Mouse (Mus musculus) urinary bladder, postnatal 10 days (tissue): ENCODE data around the gene Olfr1411.

Experiments used
- DNase-seq: peaks from one replicate; pipeline ENCODE4 v3.0.0; 2022; ENCODE audit warnings: low spot score

Olfr1411 gene

DNA sequence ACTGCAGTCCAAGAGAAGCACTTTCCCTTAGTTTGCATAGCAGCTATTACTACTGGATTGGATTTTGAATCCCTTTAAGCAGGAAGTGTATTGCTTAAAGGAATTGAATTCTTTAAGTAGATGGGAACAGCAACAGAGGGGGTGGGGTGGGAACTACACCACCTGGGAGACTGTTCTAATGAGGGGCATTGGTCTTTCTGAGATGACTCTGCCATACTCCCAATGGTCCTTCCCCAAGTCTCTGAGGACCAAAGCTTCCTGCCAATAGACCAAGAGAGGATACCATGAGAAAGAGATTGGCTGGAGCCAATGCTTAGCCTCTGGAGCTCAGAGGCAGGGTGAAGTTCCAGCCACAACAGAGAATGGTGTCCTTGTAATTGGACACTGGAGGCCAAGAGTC, at the start of gene Olfr1411:
Gene Olfr1411, plus strand, starts transcription at position 301 of the 400 bp plus-strand sequence.
- DNase-seq = no peak

DNA sequence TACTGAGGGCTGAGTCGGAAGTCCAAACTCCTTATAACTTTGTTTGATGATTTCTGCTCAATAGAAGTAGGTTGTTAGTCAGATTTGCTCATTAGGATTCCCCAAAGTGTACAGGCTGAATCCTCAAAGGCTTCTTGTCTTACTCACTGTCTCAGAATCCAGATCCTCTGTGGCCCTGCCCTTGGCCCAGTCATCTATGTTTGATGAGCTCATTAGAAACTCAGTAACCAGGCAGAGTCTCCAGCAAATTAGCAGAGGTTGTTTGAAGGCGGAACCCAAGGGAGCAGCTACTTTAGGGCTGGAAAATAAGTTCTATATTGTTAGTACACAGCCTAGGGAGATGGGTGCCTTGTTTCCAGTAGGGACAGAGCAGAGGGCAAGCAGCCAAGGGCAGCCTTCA, 48.3 kb upstream of the Olfr1411 start:
- DNase-seq = no peak

DNA sequence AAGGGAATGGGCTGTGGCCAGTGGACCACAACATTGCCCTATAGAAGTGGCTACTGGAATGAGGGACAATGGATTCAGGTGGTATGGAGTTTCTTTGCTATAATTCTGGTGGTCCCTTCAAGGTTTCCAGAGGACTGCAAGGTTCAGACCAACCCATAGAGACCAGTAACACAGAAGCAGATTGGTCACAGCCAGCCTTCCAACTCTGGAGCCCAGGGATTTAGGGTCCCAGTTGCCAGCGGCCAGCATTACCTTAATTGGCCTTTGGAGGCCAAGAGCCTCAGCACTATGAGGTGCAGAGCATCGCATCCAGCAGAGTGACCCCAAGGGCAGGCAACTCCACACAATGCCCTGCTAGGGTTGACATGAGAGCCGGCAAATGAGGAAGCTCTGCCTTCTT, 23.2 kb upstream of the Olfr1411 start, which contains the start of gene Olfr1413:
Gene Olfr1413, plus strand, starts transcription at position 301 of the 400 bp plus-strand sequence.
- DNase-seq = no peak

- no peak for DNase-seq
Measured at GRCm38 (mm10) chr1:92585479-92585878, 8.7 kb upstream of the Olfr1411 start, which contains the start of gene Olfr1412. TSS of gene Olfr1412 (plus strand) at chr1:92585779.

DNA sequence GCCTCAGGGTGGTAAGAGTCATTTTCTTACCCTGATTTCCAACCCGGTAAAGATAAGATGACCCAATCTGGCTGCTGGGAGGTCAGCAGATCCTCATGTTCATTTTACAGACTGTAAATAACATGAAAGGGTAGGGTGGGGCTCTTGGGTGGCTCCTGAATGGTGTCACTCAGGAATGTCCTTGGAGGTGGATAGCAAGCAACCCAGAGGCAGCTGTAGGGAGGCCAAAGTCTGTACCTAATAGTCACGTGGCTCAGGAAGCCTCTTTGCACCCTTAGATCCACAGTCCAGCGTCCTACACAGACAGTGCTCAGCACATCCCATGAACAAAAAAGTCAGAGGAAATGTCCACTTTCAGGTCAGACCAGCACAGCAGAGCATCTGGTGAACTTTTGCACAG, 1.8 kb downstream of the Olfr1411 start:
- DNase-seq = no peak

- DNase-seq = no peak
Measured at GRCm38 (mm10) chr1:92605482-92605881, 11.3 kb downstream of the Olfr1411 start, which contains the start of gene Olfr1410. TSS of gene Olfr1410 (plus strand) at chr1:92605782.

DNA sequence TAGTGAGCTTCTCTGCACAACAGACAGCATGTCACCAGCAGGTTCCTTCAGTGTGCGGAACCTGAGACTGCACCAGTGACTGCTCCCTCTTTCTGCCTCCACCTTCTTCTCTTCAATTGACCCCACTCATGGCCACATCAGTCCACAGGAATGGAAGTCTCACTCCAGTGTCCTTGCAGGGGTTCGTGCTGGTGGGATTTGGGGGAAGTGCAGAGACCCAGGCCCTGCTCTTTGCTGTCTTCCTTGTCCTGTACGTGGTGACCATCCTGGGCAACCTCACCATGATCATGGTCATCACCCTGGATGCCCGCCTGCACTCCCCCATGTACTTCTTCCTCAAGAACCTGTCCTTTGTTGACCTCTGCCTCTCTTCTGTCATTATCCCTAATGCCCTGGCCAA, 13.5 kb downstream of the Olfr1411 start:
- DNase-seq = no peak

- DNase-seq = no peak
Measured at GRCm38 (mm10) chr1:92611008-92611407, 16.8 kb downstream of the Olfr1411 start.

- no peak for DNase-seq
Measured at GRCm38 (mm10) chr1:92613175-92613574, 19.0 kb downstream of the Olfr1411 start.

- no peak for DNase-seq
Measured at GRCm38 (mm10) chr1:92614516-92614915, 20.3 kb downstream of the Olfr1411 start.

DNA sequence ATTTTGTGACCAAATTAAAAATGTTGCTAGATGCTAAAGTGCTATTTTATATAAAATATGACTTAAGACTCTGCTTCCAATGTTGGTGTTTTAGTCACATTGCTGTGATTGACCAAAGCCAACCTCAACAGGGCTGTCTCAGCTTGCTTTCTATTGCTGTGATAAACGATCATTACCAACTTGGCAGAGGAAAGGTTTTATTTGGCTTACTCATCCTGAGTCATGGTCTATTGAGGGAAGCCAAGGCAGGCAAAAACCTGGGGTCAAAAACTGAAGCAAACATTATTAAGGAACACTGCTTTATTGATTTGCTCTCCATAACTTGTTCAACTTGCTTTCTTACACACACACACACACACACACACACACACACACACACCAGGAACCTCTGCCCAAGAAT, 21.8 kb downstream of the Olfr1411 start:
- no peak for DNase-seq

DNA sequence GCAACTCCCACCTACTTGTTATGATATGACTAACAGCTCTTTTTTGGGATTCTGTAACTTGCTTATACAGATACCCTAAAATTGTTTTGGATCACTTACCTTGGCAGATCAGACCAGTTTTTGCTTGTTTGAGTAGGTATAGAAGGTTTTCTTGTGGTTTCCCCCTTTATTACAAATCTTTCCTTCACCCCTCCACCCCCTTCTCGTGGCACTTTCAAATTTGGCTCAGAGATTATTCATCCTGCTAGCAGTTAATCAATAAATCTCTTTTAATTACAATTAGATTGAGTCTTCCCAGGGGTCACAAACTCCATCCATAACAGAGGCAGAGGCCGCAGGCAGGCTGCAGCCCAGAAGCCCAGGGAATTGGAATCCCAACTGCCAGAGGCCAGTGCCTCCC, 23.3 kb downstream of the Olfr1411 start, which contains the start of gene Olfr12:
Gene Olfr12, plus strand, starts transcription at position 301 of the 400 bp plus-strand sequence.
- no peak for DNase-seq

- no peak for DNase-seq
Measured at GRCm38 (mm10) chr1:92618360-92618759, 24.1 kb downstream of the Olfr1411 start.

DNA sequence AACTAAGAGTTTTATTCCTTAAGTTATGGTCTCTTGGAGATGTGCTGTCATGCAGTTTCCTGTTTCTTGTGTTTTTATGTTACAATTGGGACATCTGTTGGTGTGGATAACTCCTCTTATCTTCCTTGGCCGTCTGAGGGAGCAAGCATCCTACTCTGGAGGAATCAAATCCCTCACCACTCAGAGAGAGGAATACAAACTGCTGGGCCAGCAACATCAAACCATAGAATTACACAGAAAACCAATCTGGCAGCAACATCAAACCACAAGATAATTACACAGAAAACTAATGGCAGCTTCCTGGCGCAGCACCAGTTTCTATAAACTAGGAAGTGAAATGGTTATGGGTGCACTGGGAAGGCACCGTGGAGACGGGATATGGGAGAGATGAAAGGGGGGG, 34.0 kb downstream of the Olfr1411 start:
- DNase-seq = no peak

DNA sequence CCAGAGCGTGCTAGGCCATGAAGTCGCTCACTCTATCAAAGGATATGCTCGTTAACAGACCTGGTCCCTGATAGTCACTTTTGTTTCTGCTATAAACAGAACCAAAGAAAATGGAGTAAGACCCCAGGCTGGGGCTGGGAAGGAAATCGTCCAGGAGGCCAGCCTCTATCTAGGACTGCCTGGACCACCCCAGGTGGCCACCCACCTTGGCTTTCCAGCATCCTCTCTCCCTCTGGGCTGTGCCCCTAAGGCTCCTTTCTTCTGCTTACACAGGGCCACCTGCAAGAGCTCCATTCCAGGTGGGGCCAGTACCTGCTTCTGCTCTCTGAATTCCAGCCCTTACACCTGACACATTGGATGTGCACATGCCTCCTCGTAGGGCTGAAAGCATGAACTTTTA, 38.0 kb downstream of the Olfr1411 start:
- no peak for DNase-seq

DNA sequence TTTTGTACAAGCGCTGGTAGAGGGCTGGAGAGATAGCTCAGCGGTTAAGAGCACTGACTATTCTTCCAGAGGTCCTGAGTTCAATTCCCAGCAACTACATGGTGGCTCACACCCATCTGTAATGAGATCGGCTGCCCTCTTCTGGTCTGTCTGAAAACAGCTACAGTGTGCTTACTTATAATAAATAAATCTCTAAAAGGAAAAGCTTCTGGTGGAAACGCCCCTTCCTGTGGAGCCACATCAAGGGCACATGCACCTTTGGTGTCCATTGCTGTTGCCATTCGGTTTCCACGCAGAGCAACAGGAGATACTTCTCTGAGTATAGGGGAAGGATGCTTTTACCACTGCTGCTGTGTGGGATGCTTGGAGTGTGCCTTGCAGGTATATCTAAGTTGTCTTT, 38.7 kb downstream of the Olfr1411 start:
- DNase-seq = no peak

- DNase-seq = no peak
Measured at GRCm38 (mm10) chr1:92633726-92634125, 39.5 kb downstream of the Olfr1411 start.

DNA sequence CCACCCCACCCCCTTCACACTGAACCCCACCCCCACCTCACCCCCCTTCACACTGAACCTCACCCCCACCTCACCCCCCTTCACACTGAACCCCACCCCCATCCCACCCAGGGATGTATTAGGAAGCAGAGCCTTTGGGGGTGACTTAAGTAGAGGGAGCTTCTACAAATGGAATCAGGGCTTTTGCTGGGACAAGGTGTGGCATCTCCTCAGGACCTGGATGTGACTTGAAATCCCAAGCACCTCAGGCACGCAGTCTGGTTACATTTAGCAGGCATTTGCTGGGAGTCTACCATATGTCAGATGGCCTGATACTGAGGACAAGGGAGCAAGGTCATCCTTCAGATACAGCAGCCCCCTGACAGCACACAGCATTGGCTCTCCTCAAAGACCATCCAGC, 40.4 kb downstream of the Olfr1411 start:
- DNase-seq = no peak

- DNase-seq = no peak
Measured at GRCm38 (mm10) chr1:92634976-92635599, 40.9 kb downstream of the Olfr1411 start.

DNA sequence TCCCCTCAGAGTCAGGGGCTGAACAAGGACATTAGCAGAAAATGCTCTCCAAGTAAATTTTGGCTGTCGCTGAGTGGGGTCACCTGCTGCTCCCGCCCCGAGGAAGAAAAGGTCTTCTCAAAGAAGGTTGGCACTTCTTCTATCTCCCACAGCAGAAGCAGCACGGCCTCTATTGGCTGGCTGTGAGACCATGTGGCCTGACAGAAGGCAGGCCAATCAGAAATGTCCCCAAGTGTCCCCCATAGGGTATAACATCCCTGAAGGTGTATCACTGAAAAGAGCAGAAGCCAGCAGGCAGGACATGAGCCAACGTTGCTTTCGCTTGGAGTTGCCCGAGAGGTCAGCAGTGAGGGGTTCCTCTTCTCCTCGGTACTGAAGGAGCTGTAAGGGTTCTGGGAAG, 41.8 kb downstream of the Olfr1411 start:
- DNase-seq = no peak

GRCm38 (mm10) chr1:92636676-92637075, 42.5 kb downstream of the Olfr1411 start:
- DNase-seq = no peak

DNA sequence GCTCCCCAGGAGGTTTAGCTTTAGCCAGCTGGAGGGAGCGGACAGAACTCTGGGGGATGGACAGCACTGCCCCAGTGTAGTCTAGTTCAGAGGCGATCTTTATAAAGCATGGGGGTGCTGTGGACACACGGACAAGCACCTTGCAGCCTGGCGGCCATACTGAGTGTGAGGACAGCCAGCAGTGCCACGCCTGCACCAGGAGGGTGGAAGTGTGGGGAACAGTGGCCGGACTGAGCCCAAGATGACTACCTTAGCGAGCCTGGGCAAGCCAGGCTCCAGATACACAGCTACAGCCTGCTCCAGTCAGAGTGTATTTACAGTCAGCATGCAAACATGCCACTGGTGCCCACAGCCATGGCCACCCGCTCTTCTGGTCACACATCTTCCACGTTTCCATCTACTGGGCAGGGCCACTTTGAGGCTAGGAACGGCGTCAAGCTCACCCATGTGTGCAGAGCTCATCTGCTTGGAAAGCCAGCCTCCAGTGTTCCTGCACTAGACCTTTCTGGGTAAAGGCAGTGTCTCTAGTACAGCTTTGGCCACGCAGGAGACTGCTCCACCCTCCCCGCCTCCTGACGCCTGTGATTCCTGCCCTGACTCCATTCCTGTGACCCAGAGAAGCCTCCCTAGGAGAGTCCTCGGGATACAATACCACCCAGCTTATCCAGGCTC, 43.4 kb downstream of the Olfr1411 start:
- no peak for DNase-seq

DNA sequence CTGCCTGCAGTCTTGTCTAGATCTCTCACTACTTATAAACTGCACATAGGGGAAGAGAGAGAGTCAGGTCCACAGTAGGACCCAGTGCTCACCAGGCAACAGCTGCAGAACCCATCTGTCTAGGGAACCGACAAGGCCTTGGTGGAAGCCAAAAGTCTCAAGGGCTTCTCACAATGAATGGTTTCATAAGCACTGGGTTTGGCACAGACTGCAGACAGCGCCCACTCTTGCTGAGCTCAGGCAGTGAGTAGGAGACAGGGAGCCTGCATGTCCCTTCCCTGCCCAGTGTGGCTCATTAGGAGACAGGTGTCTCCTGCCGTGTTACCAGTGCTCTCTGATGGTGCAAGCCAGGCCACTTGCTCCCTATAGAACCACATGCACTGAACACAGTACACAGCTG, 44.0 kb downstream of the Olfr1411 start:
- DNase-seq = no peak

- DNase-seq = no peak
Measured at GRCm38 (mm10) chr1:92638736-92639135, 44.5 kb downstream of the Olfr1411 start.
